Mouse (Mus musculus) adrenal gland, postnatal 4 days (tissue): Measurements from ENCODE around the gene Sycn. TPM values are rescaled to one million over a fixed set of nuclear protein-coding genes. Genes with fewer than 3 reads are reported as not detected.
"Not testable (repeated sequence)": the region's sequence is repeated elsewhere in the genome, so short reads cannot be mapped to it uniquely, and the experiment has no call there.

Source experiments
- DNase-seq, 2 experiments: peaks; one replicate each; pipeline ENCODE4 v3.0.0; 2021 to 2022; ENCODE audit warnings: low spot score in 2 of 2, mixed read lengths in 2 of 2
- long read RNA-seq, 2 experiments: library from polyadenylated mRNA; stranded (forward); transcript quantifications; one replicate each; pipeline ENCODE4 v2.0.0; 2021
- total RNA-seq, 2 experiments: library from RNA; stranded (reverse); gene quantifications; 2 replicates each; pipeline ENCODE4 v1.2.3; 2021

Gene Sycn
- 100 to 1,000 TPM in 1 of 2 experiments, not detected in 1; 117 TPM for total RNA-seq
- long read RNA-seq, experiment 1: 0 reads
- long read RNA-seq, experiment 2, transcript Sycn-201 (2 exons, 556 nt): major isoform, 36 of 37 reads
- long read RNA-seq, experiment 2, partial matches to known transcripts: 0 of 37 reads
- long read RNA-seq, experiment 2, other reads (novel, unspliced or antisense): 1 of 37 reads

GRCm38 (mm10) chr7:28540526-28540925, at the start of gene Sycn:
Gene Sycn, plus strand, starts transcription at chr7:28540885.
- no peak for DNase-seq

GRCm38 (mm10) chr7:28490903-28491302, 49.8 kb upstream of the Sycn start:
- DNase-seq: no peak

GRCm38 (mm10) chr7:28492310-28492709, 48.4 kb upstream of the Sycn start:
- no peak for DNase-seq

- no peak for DNase-seq
Observed at GRCm38 (mm10) chr7:28495426-28495825, 45.3 kb upstream of the Sycn start.

GRCm38 (mm10) chr7:28505585-28505984, 35.1 kb upstream of the Sycn start:
- no peak for DNase-seq

- not testable (repeated sequence) for DNase-seq
Observed at GRCm38 (mm10) chr7:28509121-28509520, 31.6 kb upstream of the Sycn start.

- DNase-seq: not testable (repeated sequence)
Observed at GRCm38 (mm10) chr7:28510405-28510974, 30.2 kb upstream of the Sycn start, which contains the start of gene Ifnl2. Gene Ifnl2, minus strand, starts transcription at chr7:28510455.

GRCm38 (mm10) chr7:28511441-28511840, 29.2 kb upstream of the Sycn start:
- DNase-seq: no peak

GRCm38 (mm10) chr7:28522536-28522935, 18.1 kb upstream of the Sycn start, which contains the start of gene Ifnl3:
Gene Ifnl3, plus strand, starts transcription at chr7:28522836.
- not testable (repeated sequence) for DNase-seq

- DNase-seq: peak; percentile 47 to 70
Observed at GRCm38 (mm10) chr7:28527922-28528719, 12.6 kb upstream of the Sycn start.

GRCm38 (mm10) chr7:28532005-28532404, 8.7 kb upstream of the Sycn start:
- no peak for DNase-seq

- not testable (repeated sequence) for DNase-seq
Observed at GRCm38 (mm10) chr7:28538886-28539285, 1.8 kb upstream of the Sycn start.

GRCm38 (mm10) chr7:28544051-28544601, 3.4 kb downstream of the Sycn start:
- no peak for DNase-seq

- no peak for DNase-seq
Observed at GRCm38 (mm10) chr7:28545048-28545890, 4.6 kb downstream of the Sycn start.

GRCm38 (mm10) chr7:28545891-28546210, 5.2 kb downstream of the Sycn start:
- no peak for DNase-seq

- no peak for DNase-seq
Observed at GRCm38 (mm10) chr7:28546649-28547048, 6.0 kb downstream of the Sycn start.

GRCm38 (mm10) chr7:28547154-28547553, 6.5 kb downstream of the Sycn start, which contains the start of gene Nccrp1:
Gene Nccrp1, minus strand, starts transcription at chr7:28547254.
- no peak for DNase-seq

- no peak for DNase-seq
Observed at GRCm38 (mm10) chr7:28547628-28548027, 6.9 kb downstream of the Sycn start.

GRCm38 (mm10) chr7:28553076-28553475, 12.4 kb downstream of the Sycn start:
- no peak for DNase-seq

- DNase-seq: no peak
Observed at GRCm38 (mm10) chr7:28555939-28556535, 15.4 kb downstream of the Sycn start.

GRCm38 (mm10) chr7:28557069-28557468, 16.4 kb downstream of the Sycn start:
- no peak for DNase-seq
